Mouse (Mus musculus) CH12.LX (cell line): Measurements from ENCODE around the gene Adamtsl5. TPM values are rescaled to one million over a fixed set of nuclear protein-coding genes. Genes with fewer than 3 reads are reported as not detected.
A peak's percentile ranks its signal among the peaks of the same experiment; 100 is the strongest.

ENCODE experiments used
- DNase-seq: peaks from one replicate; pipeline ENCODE4 v3.0.0-alpha.2; 2013; ENCODE audit errors: extremely low read depth
- H3K27ac ChIP-seq: 2 replicates; pipeline ENCODE4 v1.5.1; 2012; ENCODE audit warnings: low read depth, mild to moderate bottlenecking, control low read depth, moderate library complexity; ENCODE audit not compliant: insufficient read depth
- H3K27me3 ChIP-seq: replicated peaks from 2 replicates; pipeline ENCODE3; 2012; ENCODE audit warnings: inconsistent platforms
- H3K36me3 ChIP-seq, 2 experiments: replicated peaks in 1 of 2; 2 replicates each; pipeline versions ENCODE3 to v1.6.1; 2012; ENCODE audit warnings: inconsistent platforms in 1 of 2, low read length in 1 of 2, mild to moderate bottlenecking in 1 of 2, mixed read lengths in 1 of 2, moderate library complexity in 1 of 2; ENCODE audit not compliant: control insufficient read depth in 1 of 2, insufficient read depth in 1 of 2
- H3K4me1 ChIP-seq, 2 experiments: 2 replicates each; pipeline ENCODE4 v1.6.1; 2012; ENCODE audit warnings: inconsistent platforms in 1 of 2, moderate library complexity in 1 of 2; ENCODE audit not compliant: insufficient read depth in 2 of 2, control insufficient read depth in 1 of 2
- H3K4me2 ChIP-seq: 2 replicates; pipeline ENCODE4 v1.6.1; 2012; ENCODE audit warnings: low read depth, mild to moderate bottlenecking, control low read depth; ENCODE audit not compliant: poor library complexity, insufficient read depth, severe bottlenecking
- H3K4me3 ChIP-seq, 3 experiments: fragments of 150-350 bp in 1 of 3; sonication (generic) in 1 of 3; replicated peaks in 1 of 3; 2 replicates each; pipeline versions ENCODE3 to v1.5.1; 2011 to 2012; ENCODE audit warnings: low read depth in 2 of 3, low read length in 2 of 3, mild to moderate bottlenecking in 2 of 3, moderate library complexity in 2 of 3, control low read depth in 1 of 3, improper control_type of control experiment in 1 of 3, inconsistent platforms in 1 of 3, mixed read lengths in 1 of 3; ENCODE audit not compliant: poor library complexity in 1 of 3
- H3K79me2 ChIP-seq: replicated peaks from 2 replicates; pipeline ENCODE4 v1.6.1; 2012; ENCODE audit warnings: mild to moderate bottlenecking, moderate library complexity; ENCODE audit not compliant: control insufficient read depth, poor library complexity, insufficient read depth, severe bottlenecking; ENCODE audit errors: extremely low read depth
- H3K9ac ChIP-seq: 2 replicates; pipeline ENCODE4 v1.6.1; 2012; ENCODE audit warnings: low read depth, mild to moderate bottlenecking, control low read depth, moderate library complexity; ENCODE audit not compliant: insufficient read depth
- H3K9me3 ChIP-seq: replicated peaks from 2 replicates; pipeline ENCODE3; 2012; ENCODE audit warnings: low read length, inconsistent platforms, mixed read lengths
- BHLHE40 ChIP-seq: IDR thresholded peaks from 2 replicates; pipeline ENCODE4 v1.6.1; 2011; ENCODE audit warnings: mild to moderate bottlenecking, low read depth, low read length, improper control_type of control experiment
- CHD1 ChIP-seq: IDR thresholded peaks from 2 replicates; pipeline ENCODE4 v1.6.1; 2012; ENCODE audit warnings: low read depth, low read length, improper control_type of control experiment, inconsistent platforms
- CHD2 ChIP-seq: IDR thresholded peaks from 2 replicates; pipeline ENCODE4 v1.6.1; 2011; ENCODE audit warnings: low read length, improper control_type of control experiment
- CTCF ChIP-seq, 2 experiments: IDR thresholded peaks in 1 of 2; conservative IDR thresholded peaks in 1 of 2; 2 replicates each; pipeline ENCODE4 v1.5.1; 2011 to 2012; ENCODE audit warnings: low read depth in 2 of 2, low read length in 2 of 2, improper control_type of control experiment in 1 of 2, inconsistent platforms in 1 of 2, mild to moderate bottlenecking in 1 of 2, moderate library complexity in 1 of 2
- E2F4 ChIP-seq: IDR thresholded peaks from 2 replicates; pipeline ENCODE4 v1.6.1; 2011; ENCODE audit warnings: low read depth, low read length, improper control_type of control experiment; ENCODE audit not compliant: insufficient replicate concordance
- ELF1 ChIP-seq: IDR thresholded peaks from 2 replicates; pipeline ENCODE4 v1.6.1; 2014; ENCODE audit warnings: low read depth, mild to moderate bottlenecking, inconsistent platforms, low read length, improper control_type of control experiment
- EP300 ChIP-seq: IDR thresholded peaks from 2 replicates; pipeline ENCODE4 v1.6.1; 2011; ENCODE audit warnings: low read length, improper control_type of control experiment
- ETS1 ChIP-seq: conservative IDR thresholded peaks from 2 replicates; pipeline ENCODE4 v1.6.1; 2012; ENCODE audit warnings: low read depth, mild to moderate bottlenecking, inconsistent platforms, low read length, improper control_type of control experiment, moderate library complexity
- JUN ChIP-seq: IDR thresholded peaks from 2 replicates; pipeline ENCODE4 v1.6.1; 2011; ENCODE audit warnings: low read depth, mild to moderate bottlenecking, low read length, improper control_type of control experiment, moderate library complexity; ENCODE audit not compliant: insufficient read depth
- KAT2A ChIP-seq: IDR thresholded peaks from 2 replicates; pipeline ENCODE4 v1.6.1; 2012; ENCODE audit warnings: low read length, improper control_type of control experiment, inconsistent platforms; ENCODE audit not compliant: insufficient replicate concordance
- MAFK ChIP-seq: IDR thresholded peaks from 2 replicates; pipeline ENCODE4 v1.6.1; 2011; ENCODE audit warnings: low read length, improper control_type of control experiment; ENCODE audit not compliant: insufficient replicate concordance
- MAZ ChIP-seq: IDR thresholded peaks from 2 replicates; pipeline ENCODE4 v1.6.1; 2012; ENCODE audit warnings: low read depth, mild to moderate bottlenecking, inconsistent platforms, low read length, improper control_type of control experiment, moderate library complexity
- MEF2A ChIP-seq: IDR thresholded peaks from 2 replicates; pipeline ENCODE4 v1.6.1; 2014; ENCODE audit warnings: low read depth, mild to moderate bottlenecking, inconsistent platforms, low read length, improper control_type of control experiment, borderline replicate concordance
- MXI1 ChIP-seq: IDR thresholded peaks from 2 replicates; pipeline ENCODE4 v1.6.1; 2011; ENCODE audit warnings: mild to moderate bottlenecking, low read depth, low read length, improper control_type of control experiment
- MYC ChIP-seq: IDR thresholded peaks from 2 replicates; pipeline ENCODE4 v1.6.1; 2011; ENCODE audit warnings: low read depth, mild to moderate bottlenecking, improper control_type of control experiment, low read length
- NELFE ChIP-seq: IDR thresholded peaks from 2 replicates; pipeline ENCODE4 v1.6.1; 2011; ENCODE audit warnings: low read depth, low read length, improper control_type of control experiment
- NRF1 ChIP-seq: IDR thresholded peaks from 2 replicates; pipeline ENCODE4 v1.6.1; 2014; ENCODE audit warnings: low read depth, mild to moderate bottlenecking, inconsistent platforms, low read length, improper control_type of control experiment, moderate library complexity
- PAX5 ChIP-seq: IDR thresholded peaks from 2 replicates; pipeline ENCODE4 v1.6.1; 2012; ENCODE audit warnings: low read length, inconsistent platforms, mixed read lengths
- POLR2A ChIP-seq: IDR thresholded peaks from 2 replicates; pipeline ENCODE4 v1.6.1; 2011; ENCODE audit warnings: low read depth, mild to moderate bottlenecking, improper control_type of control experiment, low read length
- RCOR1 ChIP-seq: conservative IDR thresholded peaks from 2 replicates; pipeline ENCODE4 v1.6.1; 2012; ENCODE audit warnings: low read depth, mild to moderate bottlenecking, inconsistent platforms, low read length, improper control_type of control experiment
- SIN3A ChIP-seq: IDR thresholded peaks from 2 replicates; pipeline ENCODE4 v1.6.1; 2012; ENCODE audit warnings: low read length, improper control_type of control experiment, inconsistent platforms
- TBP ChIP-seq: conservative IDR thresholded peaks from 2 replicates; pipeline ENCODE4 v1.6.1; 2011; ENCODE audit warnings: low read depth, low read length, improper control_type of control experiment
- TCF12 ChIP-seq: IDR thresholded peaks from 2 replicates; pipeline ENCODE4 v1.6.1; 2014; ENCODE audit warnings: low read depth, mild to moderate bottlenecking, inconsistent platforms, low read length, improper control_type of control experiment
- USF1 ChIP-seq: IDR thresholded peaks from 2 replicates; pipeline ENCODE4 v1.6.1; 2014; ENCODE audit warnings: low read depth, mild to moderate bottlenecking, inconsistent platforms, low read length, improper control_type of control experiment
- USF2 ChIP-seq: conservative IDR thresholded peaks from 2 replicates; pipeline ENCODE4 v1.6.1; 2011; ENCODE audit warnings: low read depth, low read length, improper control_type of control experiment
- ZC3H11A ChIP-seq: IDR thresholded peaks from 2 replicates; pipeline ENCODE4 v1.6.1; 2012; ENCODE audit warnings: low read depth, mild to moderate bottlenecking, inconsistent platforms, low read length, improper control_type of control experiment
- ZKSCAN1 ChIP-seq: IDR thresholded peaks from 2 replicates; pipeline ENCODE4 v1.6.1; 2012; ENCODE audit warnings: low read depth, inconsistent platforms, low read length, improper control_type of control experiment, borderline replicate concordance
- ZMIZ1 ChIP-seq: IDR thresholded peaks from 2 replicates; pipeline ENCODE4 v1.6.1; 2012; ENCODE audit warnings: low read depth, mild to moderate bottlenecking, inconsistent platforms, low read length, improper control_type of control experiment
- ZNF384 ChIP-seq: IDR thresholded peaks from 2 replicates; pipeline ENCODE4 v1.6.1; 2012; ENCODE audit warnings: low read depth, low read length, improper control_type of control experiment, inconsistent platforms
- dilution Hi-C: fragments of 300-500 bp; cut with MboI; formaldehyde crosslinking; loops from 2 replicates; pipeline ENCODE4 v1.14.3; 2020; ENCODE audit warnings: low sequenced_read_pairs; ENCODE audit not compliant: extremely low pct_unique_long_range_greater_than_20kb, extremely low pct_ligation_motif_present
- in situ Hi-C: fragments of 300-500 bp; cut with MboI; formaldehyde crosslinking; loops from 3 replicates; pipeline ENCODE4 v1.14.3; 2019; ENCODE audit warnings: low sequenced_read_pairs, low pct_ligation_motif_present, low pct_unique_long_range_greater_than_20kb, mixed read lengths
- polyA plus RNA-seq: library from polyadenylated mRNA; unstranded; fragments of >175 nt; gene quantifications from 2 replicates; pipeline ENCODE4 v1.2.1, GENCODE M21; 2012; ENCODE audit warnings: low read depth; ENCODE audit not compliant: insufficient read length
- total RNA-seq, 2 experiments: library from RNA; depleted of rRNA; stranded (reverse); fragments of 300-350 nt in 1 of 2; fragments of >200 nt in 1 of 2; gene quantifications; 2 replicates each; pipeline ENCODE4 v1.2.3; 2012 to 2014

The Adamtsl5 gene
- total and polyA plus RNA-seq, 3 experiments: 0.16 to 0.55 (median 0.27) TPM

GRCm38 (mm10) chr10:80293325-80293724, 54.9 kb downstream of the Adamtsl5 start:
- Histone ChIP-seq H3K27ac (peak overlapping the region; percentile 36; the same call in 1 of the 2 replicates), H3K4me1 (peaks cover 8 to 36% of the 10 kb centered on the region in 2 experiments; a peak in 3 of 4 replicates), H3K79me2 (peaks cover 17% of the 10 kb centered on the region), H3K9ac (peak overlapping the region; percentile 94), H3K4me3 (peak overlapping the region; percentile 77 to 99 (median 84)), H3K9me3 (peaks cover 3% of the 10 kb centered on the region), H3K27me3 (peaks cover 2% of the 10 kb centered on the region), H3K4me2 (peak overlapping the region; percentile 72), H3K36me3 (peaks cover 25 to 39% of the 10 kb centered on the region in 2 experiments)
- dilution Hi-C loops: no loop called here
- in situ Hi-C loops: no loop called here
- peak; percentile 31 for DNase-seq
- TF ChIP-seq EP300: no peak
- no peak for TF ChIP-seq MEF2A
- TF ChIP-seq NELFE: no peak
- no peak for TF ChIP-seq SIN3A
- TF ChIP-seq ZMIZ1: no peak
- no peak for TF ChIP-seq MAFK
- no peak for TF ChIP-seq NRF1
- no peak for TF ChIP-seq ELF1
- TF ChIP-seq USF2: no peak
- TF ChIP-seq CTCF (conservative IDR thresholded peaks at IDR 0.05 in 1 of 2, IDR thresholded peaks at IDR 0.05 in 1 of 2; ENCODE audit: low read depth in 2 of 2, low read length in 2 of 2): peak in 1 of 2 experiments; percentile 23; a peak in 1 of 4 replicates
- TF ChIP-seq MXI1: peak; percentile 13; the same call in 1 of the 2 replicates
- 0 out of 2 replicates have a peak, but pooled peaks have one; percentile 28 for TF ChIP-seq CHD1

DNA sequence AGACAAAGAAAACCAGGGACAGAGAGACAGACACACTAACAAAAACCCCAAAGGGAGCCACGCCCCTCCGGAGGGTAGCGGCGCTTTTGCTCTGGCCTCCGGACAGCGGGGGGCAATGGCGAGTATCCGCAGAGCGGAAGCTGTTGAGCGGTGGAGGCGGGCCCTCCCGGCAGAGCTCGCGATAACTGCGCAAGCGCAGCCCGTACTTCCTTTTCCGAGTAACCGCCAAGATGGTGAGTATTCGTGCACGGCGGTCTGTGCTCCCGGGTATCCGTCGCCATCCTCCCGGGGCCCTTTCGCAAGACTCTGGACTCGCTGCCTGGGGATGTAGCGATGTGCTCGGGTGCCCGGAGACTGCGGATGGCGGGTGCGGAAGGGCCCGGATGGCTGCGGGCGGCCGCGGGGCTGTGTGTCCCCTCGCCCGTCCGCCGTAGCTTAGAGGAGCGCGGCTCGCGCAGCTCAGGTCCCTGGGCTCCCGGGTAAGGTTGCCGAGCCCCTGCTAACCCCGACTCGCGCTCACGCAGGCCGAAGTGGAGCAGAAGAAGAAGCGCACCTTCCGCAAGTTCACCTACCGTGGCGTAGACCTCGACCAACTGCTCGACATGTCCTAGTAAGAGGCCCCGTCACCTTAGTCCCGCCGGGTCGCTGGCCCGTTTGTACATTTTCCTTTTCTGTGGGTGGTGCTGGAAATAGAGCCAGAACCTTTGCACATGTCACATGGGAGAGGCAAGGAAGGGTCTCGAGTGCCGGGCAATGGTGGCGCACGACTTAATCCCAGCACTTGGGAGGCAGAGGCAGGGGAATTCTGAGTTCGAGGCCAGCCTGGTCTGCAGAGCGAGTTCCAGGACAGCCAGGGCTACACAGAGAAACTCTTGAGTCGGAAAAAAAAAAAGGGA, 55.7 kb downstream of the Adamtsl5 start, which contains the start of gene Rps15:
Gene Rps15, plus strand, starts transcription at position 203 of the 896 bp plus-strand sequence.
- peaks cover 17% of the 10 kb centered on the region for H3K79me2 ChIP-seq
- H3K9ac ChIP-seq: peak within 1 kb of the TSS; percentile 94
- H3K4me1 ChIP-seq: peaks cover 8 to 43% of the 10 kb centered on the region in 2 experiments; a peak in 3 of 4 replicates
- H3K4me3 ChIP-seq: peak within 1 kb of the TSS; percentile 77 to 99 (median 84)
- peak; percentile 97 for DNase-seq
- in situ Hi-C loops: no loop called here
- peak within 1 kb of the TSS; percentile 47 for H3K27ac ChIP-seq
- peak within 1 kb of the TSS; percentile 72 for H3K4me2 ChIP-seq
- peaks cover 3% of the 10 kb centered on the region for H3K9me3 ChIP-seq
- dilution Hi-C loops: no loop called here
- peaks cover 30 to 47% of the 10 kb centered on the region in 2 experiments for H3K36me3 ChIP-seq
- peaks cover 1% of the 10 kb centered on the region for H3K27me3 ChIP-seq
- peak; percentile 70; the same call in 1 of the 2 replicates for TF ChIP-seq MAZ
- no peak; the same call in 1 of the 2 replicates for TF ChIP-seq ETS1
- TF ChIP-seq ZC3H11A: no peak
- TF ChIP-seq TCF12: peak; percentile 99
- peak; percentile 90 for TF ChIP-seq MXI1
- TF ChIP-seq CHD2: peak; percentile 99
- no peak for TF ChIP-seq MAFK
- TF ChIP-seq ZKSCAN1: no peak
- no peak for TF ChIP-seq ZNF384
- peak; percentile 99 for TF ChIP-seq POLR2A
- TF ChIP-seq CHD1: peak; percentile 43; the same call in 1 of the 2 replicates
- no peak for TF ChIP-seq E2F4
- peak in 1 of 2 experiments; percentile 85; a peak in 2 of 4 replicates for TF ChIP-seq CTCF (conservative IDR thresholded peaks at IDR 0.05 in 1 of 2, IDR thresholded peaks at IDR 0.05 in 1 of 2; ENCODE audit: low read depth in 2 of 2, low read length in 2 of 2)
- peak; percentile 88 for TF ChIP-seq NRF1
- TF ChIP-seq KAT2A: peak; percentile 95
- peak; percentile 94 for TF ChIP-seq MYC
- peak; percentile 96 for TF ChIP-seq TBP
- TF ChIP-seq USF2: no peak
- TF ChIP-seq PAX5: no peak
- TF ChIP-seq BHLHE40: no peak
- no peak for TF ChIP-seq JUN
- no peak for TF ChIP-seq RCOR1
- TF ChIP-seq NELFE: peak; percentile 99
- TF ChIP-seq USF1: no peak
